Mouse (Mus musculus) embryonic fibroblast, embryonic 13.5 days (primary cell): ENCODE measurements at regions not wholly inside any gene's neighbourhood (a gene's known extent, or its start where the extent isn't known, plus 50 kb on each side); places are given as distances from the start of the nearest gene placed in this dataset.

ENCODE experiments used
- CTCF ChIP-seq: IDR thresholded peaks from 2 replicates; pipeline ENCODE4 v1.5.1; 2011; ENCODE audit warnings: mild to moderate bottlenecking, control low read depth, low read length, moderate library complexity, borderline replicate concordance; ENCODE audit not compliant: insufficient read depth
- POLR2A ChIP-seq: IDR thresholded peaks from 2 replicates; pipeline ENCODE4 v1.6.1; 2011; ENCODE audit warnings: low read depth, mild to moderate bottlenecking, control low read depth, low read length, moderate library complexity

- TF ChIP-seq POLR2A: no peak
- TF ChIP-seq CTCF: no peak
Observed at GRCm38 (mm10) chr4:100664619-100665264, 111.7 kb upstream of the Cachd1 start.
